Mouse (Mus musculus) midbrain, postnatal 0 days (tissue): Measurements from ENCODE around the gene Raver1. TPM values are rescaled to one million over a fixed set of nuclear protein-coding genes. Genes with fewer than 3 reads are reported as not detected.

Source experiments
- ATAC-seq: fragments of 200-750 bp; cut with Nextera tagmentation; 2 replicates; pipeline ENCODE4 v1.8.0; 2017; ENCODE audit warnings: moderate number of reproducible peaks, mild to moderate bottlenecking, moderate TSS enrichment, moderate library complexity; ENCODE audit not compliant: low FRiP score
- DNase-seq: peaks from one replicate; pipeline ENCODE4 v3.0.0-alpha.2; 2015; ENCODE audit warnings: low spot score
- H3K27ac ChIP-seq: fragments of 300-500 bp; sonication (generic); 2 replicates; pipeline ENCODE4 v1.5.1; 2014; ENCODE audit warnings: low read depth, mild to moderate bottlenecking, low read length, mixed read lengths
- H3K27me3 ChIP-seq: fragments of 300-500 bp; sonication (generic); 2 replicates; pipeline ENCODE4 v1.6.1; 2014; ENCODE audit warnings: low read length, control low read depth, mixed read lengths; ENCODE audit not compliant: insufficient read depth
- H3K36me3 ChIP-seq: fragments of 300-500 bp; sonication (generic); 2 replicates; pipeline ENCODE4 v1.6.1; 2014; ENCODE audit warnings: low read length, control low read depth, mixed read lengths; ENCODE audit not compliant: insufficient read depth
- H3K4me1 ChIP-seq: fragments of 300-500 bp; sonication (generic); 2 replicates; pipeline ENCODE4 v1.6.1; 2014; ENCODE audit warnings: mild to moderate bottlenecking, control low read depth, antibody characterized with exemption, low read length, mixed read lengths; ENCODE audit not compliant: insufficient read depth
- H3K4me2 ChIP-seq: fragments of 300-500 bp; sonication (generic); 2 replicates; pipeline ENCODE4 v1.6.1; 2014; ENCODE audit warnings: low read depth, mild to moderate bottlenecking, low read length, mixed read lengths; ENCODE audit not compliant: poor library complexity, severe bottlenecking
- H3K4me3 ChIP-seq: fragments of 300-500 bp; sonication (generic); 2 replicates; pipeline ENCODE4 v1.5.1; 2014; ENCODE audit warnings: low read depth, mild to moderate bottlenecking, low read length, moderate library complexity
- H3K9ac ChIP-seq: fragments of 300-500 bp; sonication (generic); replicated peaks from 2 replicates; pipeline ENCODE4 v1.6.1; 2014; ENCODE audit warnings: mild to moderate bottlenecking, low read length, moderate library complexity, mixed read lengths; ENCODE audit not compliant: poor library complexity, severe bottlenecking
- H3K9me3 ChIP-seq: fragments of 300-500 bp; sonication (generic); 2 replicates; pipeline ENCODE4 v1.6.1; 2016; ENCODE audit warnings: low read length, control low read depth
- CTCF ChIP-seq: IDR thresholded peaks from 2 replicates; pipeline ENCODE4 v1.5.1; 2016; ENCODE audit warnings: antibody characterized with exemption, mild to moderate bottlenecking
- WGBS: fragments of 180-500 bp; shearing (Covaris S2); extraction: QIAGEN DNeasy Blood & Tissue Kit; methylation state at CpG from one replicate; pipeline ENCODE4 v1.1.7; 2014; 5-methylcytosine and 5-hydroxymethylcytosine counted together
- polyA plus RNA-seq: library from polyadenylated mRNA; unstranded; fragments of >200 nt; fragmentation: Nextera tagmentation; extraction: Ambion mirVana; gene quantifications from 2 replicates; pipeline ENCODE4 v1.2.1, GENCODE M21; 2015
- total RNA-seq: library from RNA; depleted of rRNA; stranded (reverse); fragments of >200 nt; gene quantifications from 2 replicates; pipeline ENCODE4 v1.2.3, GENCODE M21; 2014

Gene Raver1
- total and polyA plus RNA-seq, 2 experiments from 2014 or later = 20.2 to 41.0 TPM

DNA sequence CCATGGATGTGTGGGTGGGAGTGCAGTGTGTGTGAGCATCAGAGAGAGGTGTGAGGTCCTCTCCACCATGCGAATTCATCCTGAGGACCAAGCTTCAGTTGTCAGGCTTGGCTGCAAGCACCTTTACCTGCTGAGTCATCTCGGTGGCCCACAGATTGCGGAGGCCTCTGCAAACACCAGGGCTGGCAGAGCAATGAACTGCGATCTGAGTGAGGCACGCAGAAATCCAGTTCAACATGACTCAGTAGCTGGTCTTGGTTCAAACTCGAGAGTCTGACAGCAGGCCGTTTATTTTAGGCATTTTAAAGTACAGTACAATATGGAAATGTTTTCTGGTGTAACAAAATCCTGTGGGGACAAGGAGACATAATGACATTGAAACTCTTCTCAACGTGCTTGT is 6.0 kb upstream of the Raver1 start:
- H3K27ac ChIP-seq = no peak overlapping the region
- no peak overlapping the region for H3K4me3 ChIP-seq
- ATAC-seq (no peak), DNase-seq (no peak)
- no peaks in the 10 kb centered on the region for H3K36me3 ChIP-seq
- H3K9me3 ChIP-seq = no peaks in the 10 kb centered on the region
- no peaks in the 10 kb centered on the region for H3K27me3 ChIP-seq
- no peak for TF ChIP-seq CTCF
- no peak overlapping the region for H3K9ac ChIP-seq
- no peaks in the 10 kb centered on the region for H3K4me1 ChIP-seq
- 93% methylated on average over 8 of the region's 8 CpGs for WGBS
- no peak overlapping the region for H3K4me2 ChIP-seq

DNA sequence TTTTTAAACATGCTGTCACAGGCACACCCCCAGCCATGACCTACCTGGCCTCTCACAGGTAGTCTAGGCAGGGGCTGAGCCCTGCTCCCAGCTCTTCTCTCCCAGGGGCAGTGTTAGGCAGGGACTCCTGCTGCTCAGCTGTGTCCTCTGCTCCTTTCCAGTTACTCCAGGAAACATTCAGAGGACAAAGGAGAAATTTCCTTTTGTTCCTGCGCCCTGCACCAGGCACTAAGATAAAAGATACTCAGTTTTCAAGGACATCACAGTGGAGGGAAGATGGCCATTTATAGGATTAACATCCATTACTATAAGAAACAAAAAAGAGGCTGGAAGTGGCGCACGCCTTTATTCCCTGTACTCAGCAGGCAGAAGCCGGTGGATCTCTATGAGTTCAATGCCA is 4.2 kb upstream of the Raver1 start:
- no peak overlapping the region for H3K4me2 ChIP-seq
- TF ChIP-seq CTCF = no peak
- H3K27ac ChIP-seq = no peak overlapping the region
- no peaks in the 10 kb centered on the region for H3K27me3 ChIP-seq
- no peak for ATAC-seq
- no peaks in the 10 kb centered on the region for H3K9me3 ChIP-seq
- no peak for DNase-seq
- H3K36me3 ChIP-seq = no peaks in the 10 kb centered on the region
- no peak overlapping the region for H3K9ac ChIP-seq
- H3K4me3 ChIP-seq = no peak overlapping the region
- H3K4me1 ChIP-seq = peaks cover under 1% of the 10 kb centered on the region; the same call in 1 of the 2 replicates
- WGBS = 48% methylated on average over 4 of the region's 4 CpGs

DNA sequence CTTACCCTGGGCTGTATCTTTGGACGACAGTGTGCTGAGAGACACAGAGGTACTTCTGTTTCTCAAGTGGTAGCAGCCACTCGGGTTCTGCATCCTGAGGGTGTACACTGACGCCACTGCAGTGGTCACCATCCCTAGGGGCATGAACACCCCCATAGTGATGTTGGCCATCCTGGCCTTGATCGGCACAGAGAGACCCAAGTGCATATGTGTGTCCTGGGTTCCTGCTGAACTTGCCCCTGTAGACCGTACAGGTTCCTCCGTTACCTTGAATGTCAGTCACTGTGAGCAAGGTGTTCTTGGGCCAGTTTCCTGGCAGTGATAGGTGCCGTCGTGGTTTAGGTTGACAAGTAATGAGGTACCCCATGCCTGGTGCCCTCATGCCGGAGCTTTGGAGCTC is 1.6 kb upstream of the Raver1 start:
- Histone ChIP-seq H3K4me2 (no peak overlapping the region), H3K9ac (no peak overlapping the region), H3K4me1 (peaks cover 9% of the 10 kb centered on the region), H3K27me3 (no peaks in the 10 kb centered on the region), H3K9me3 (no peaks in the 10 kb centered on the region), H3K4me3 (no peak overlapping the region), H3K27ac (no peak overlapping the region), H3K36me3 (peaks cover 8% of the 10 kb centered on the region)
- no peak for DNase-seq
- TF ChIP-seq CTCF = no peak
- 92% methylated on average over 9 of the region's 9 CpGs for WGBS
- ATAC-seq = no peak

DNA sequence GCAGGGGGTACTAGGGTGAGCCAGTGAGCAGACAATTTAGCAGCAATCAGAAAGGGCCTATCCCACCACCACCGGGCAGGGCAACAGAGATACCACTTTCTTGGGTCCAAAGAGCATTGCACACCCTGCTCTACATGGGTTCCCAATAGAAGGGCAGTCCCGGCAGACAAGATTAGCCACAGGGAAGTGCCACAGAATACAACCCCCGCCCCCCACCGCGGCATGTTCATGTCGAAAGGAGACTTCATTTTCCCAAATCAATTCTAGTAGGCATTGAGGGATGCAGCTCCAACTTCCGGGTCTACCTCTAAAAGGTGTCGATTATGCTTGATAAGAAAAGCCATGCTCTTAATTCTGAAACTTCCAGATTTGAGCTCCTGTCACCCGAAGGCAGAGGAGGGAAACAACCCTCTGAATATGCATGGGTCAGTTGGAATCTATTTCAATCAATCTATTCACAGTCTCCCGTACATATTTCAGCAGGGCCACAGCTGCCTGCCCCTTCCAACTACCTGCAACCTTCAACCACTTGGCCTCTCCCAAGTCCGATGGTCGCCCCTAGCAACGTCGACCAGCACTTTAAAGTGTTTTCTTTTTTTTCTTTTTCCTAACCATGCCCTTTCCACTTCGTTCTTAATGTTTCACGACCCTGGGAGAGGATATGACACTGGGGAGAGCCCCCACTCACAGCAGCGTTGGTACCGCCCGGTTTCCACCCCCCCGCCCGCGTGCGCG is 669 bp downstream of the Raver1 start:
- WGBS = 2% methylated on average over 24 of the region's 24 CpGs
- Histone ChIP-seq H3K27me3 (no peaks in the 10 kb centered on the region), H3K4me1 (peaks cover 9% of the 10 kb centered on the region), H3K36me3 (peaks cover 27% of the 10 kb centered on the region), H3K27ac (peak overlapping the region; percentile 92), H3K4me3 (peak overlapping the region; percentile 65), H3K4me2 (peak overlapping the region; percentile 84), H3K9ac (peak overlapping the region; percentile 67), H3K9me3 (no peaks in the 10 kb centered on the region)
- no peak for TF ChIP-seq CTCF
- DNase-seq = no peak
- peak; percentile 18; the same call in 1 of the 2 replicates for ATAC-seq

DNA sequence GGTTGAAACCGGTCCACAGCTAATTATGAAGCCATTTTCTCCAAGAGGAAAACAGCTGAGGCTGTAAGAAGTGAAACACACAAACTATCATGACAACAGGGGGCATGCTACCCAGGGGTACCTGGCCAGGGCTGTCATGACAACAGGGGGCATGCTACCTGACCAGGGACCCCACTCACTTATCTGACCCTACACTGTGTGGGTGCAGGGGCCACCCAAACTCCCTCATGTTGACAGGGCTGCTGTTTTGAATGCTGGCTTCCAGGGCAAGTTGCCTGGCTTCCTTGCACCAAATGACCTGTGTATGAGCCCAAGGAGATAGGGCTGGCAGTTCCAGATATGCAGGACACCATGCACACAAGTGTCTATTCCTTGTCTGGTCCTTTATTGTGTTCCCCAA is 1.3 kb downstream of the Raver1 start:
- peak overlapping the region; percentile 84 for H3K4me2 ChIP-seq
- peaks cover 9% of the 10 kb centered on the region for H3K4me1 ChIP-seq
- ATAC-seq (no peak), DNase-seq (no peak)
- no peaks in the 10 kb centered on the region for H3K9me3 ChIP-seq
- peaks cover 31% of the 10 kb centered on the region for H3K36me3 ChIP-seq
- no peak overlapping the region; the same call in 1 of the 2 replicates for H3K27ac ChIP-seq
- peak overlapping the region; percentile 67; the same call in 1 of the 2 replicates for H3K9ac ChIP-seq
- peak overlapping the region; percentile 65 for H3K4me3 ChIP-seq
- no peaks in the 10 kb centered on the region for H3K27me3 ChIP-seq
- WGBS = 90% methylated on average over 1 of the region's 1 CpGs
- TF ChIP-seq CTCF = no peak

DNA sequence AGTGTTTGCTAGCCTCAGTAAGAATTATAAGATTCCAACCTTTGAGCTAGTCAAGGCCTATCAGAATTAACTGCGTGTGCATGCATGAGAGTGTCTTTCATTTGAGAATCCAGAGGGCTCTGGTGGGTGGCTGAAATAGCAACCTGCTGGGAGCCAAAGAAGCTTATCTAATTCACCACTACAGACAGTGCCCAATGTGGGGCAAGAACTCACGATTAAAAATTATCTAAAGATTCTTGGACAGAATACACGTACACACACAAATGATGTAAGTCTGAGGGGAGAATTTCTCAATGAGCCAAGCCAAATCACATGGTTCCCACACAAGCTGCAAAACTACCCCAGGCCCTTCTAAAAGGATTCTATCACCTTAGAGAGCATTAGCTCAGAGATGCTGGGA is 8.5 kb downstream of the Raver1 start:
- H3K4me1 ChIP-seq = no peaks in the 10 kb centered on the region
- no peak for DNase-seq
- H3K4me2 ChIP-seq = no peak overlapping the region
- no peaks in the 10 kb centered on the region for H3K9me3 ChIP-seq
- H3K9ac ChIP-seq = no peak overlapping the region
- ATAC-seq = no peak
- no peak overlapping the region for H3K27ac ChIP-seq
- peaks cover 63% of the 10 kb centered on the region for H3K36me3 ChIP-seq
- TF ChIP-seq CTCF = no peak
- no peak overlapping the region for H3K4me3 ChIP-seq
- 63% methylated on average over 3 of the region's 3 CpGs for WGBS
- H3K27me3 ChIP-seq = no peaks in the 10 kb centered on the region
